Mouse (Mus musculus) thymus, adult 2 months (tissue): Measurements from ENCODE around the gene Mcoln3.

Source experiments
- CTCF ChIP-seq: fragments of 200-500 bp; IDR thresholded peaks from 2 replicates; pipeline ENCODE4 v1.5.1; 2012; ENCODE audit warnings: mild to moderate bottlenecking, control low read depth, low read length, moderate library complexity, borderline replicate concordance; ENCODE audit not compliant: control insufficient read depth, poor library complexity, insufficient read depth; ENCODE audit errors: extremely low read depth
- POLR2A ChIP-seq: fragments of 200-500 bp; IDR thresholded peaks from 2 replicates; pipeline ENCODE4 v1.6.1; 2012; ENCODE audit warnings: mild to moderate bottlenecking, low read length, control low read depth, moderate library complexity; ENCODE audit not compliant: control insufficient read depth, poor library complexity, insufficient read depth; ENCODE audit errors: extremely low read depth

DNA sequence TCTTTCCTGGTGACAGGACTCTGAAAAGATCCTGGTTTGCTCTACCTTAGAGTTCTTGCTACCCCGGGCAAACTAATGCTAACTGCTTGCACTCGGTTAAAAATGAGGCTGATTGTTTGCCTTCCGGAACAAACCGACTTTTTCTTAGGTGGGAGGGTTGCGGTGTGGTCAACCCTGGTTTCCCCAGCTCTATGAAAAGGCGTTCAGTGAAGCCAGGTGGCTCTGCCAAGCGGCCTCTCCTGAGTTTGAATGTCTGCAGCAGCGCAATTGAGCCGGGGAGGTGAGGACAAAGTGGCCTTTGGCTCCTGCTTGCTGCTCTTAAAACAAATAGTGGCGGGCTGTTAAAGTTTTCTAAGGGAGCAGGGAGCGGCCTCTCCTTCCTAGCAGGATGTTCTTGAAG, 33.3 kb downstream of the Mcoln3 start:
- TF ChIP-seq CTCF (no peak), POLR2A (no peak)
